Mouse (Mus musculus): ENCODE results near the gene Vmn1r66. TPM values are rescaled to one million over a fixed set of nuclear protein-coding genes. Genes with fewer than 3 reads are reported as not detected.
"Not testable (repeated sequence)": the region's sequence is repeated elsewhere in the genome, so short reads cannot be mapped to it uniquely, and the experiment has no call there.

The Vmn1r66 gene
- total RNA-seq (2015), result not detected in 2 replicates
- not detected in 2 replicates for total RNA-seq (2017)

DNA sequence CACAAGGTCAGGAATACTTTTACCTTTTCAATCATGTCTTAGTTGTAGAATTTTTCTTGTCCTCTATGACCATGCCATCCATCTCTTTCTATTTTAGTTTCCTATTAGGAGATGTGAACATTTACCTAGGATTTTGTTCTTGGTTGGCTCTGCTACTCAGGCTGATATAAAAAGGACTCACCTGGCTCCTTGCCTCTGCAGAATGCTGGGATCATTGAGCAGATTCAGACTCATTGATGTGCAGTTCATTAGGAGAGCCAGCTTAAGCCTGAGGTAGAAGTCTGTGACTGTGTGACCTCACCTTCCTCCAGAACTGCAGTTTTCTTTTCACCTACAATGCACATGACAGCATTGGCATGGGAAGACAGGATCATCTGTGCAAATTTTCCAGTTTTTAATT is at the start of gene Vmn1r66:
TSS of gene Vmn1r66 (minus strand) at position 101 of the 400 bp plus-strand sequence.
- ATAC-seq (ENCODE audit: poor library complexity, severe bottlenecking), result no peak

- ATAC-seq (ENCODE audit: poor library complexity, severe bottlenecking), result not testable (repeated sequence)
Observed at GRCm38 (mm10) chr7:10325462-10325861, 47.7 kb upstream of the Vmn1r66 start.

DNA sequence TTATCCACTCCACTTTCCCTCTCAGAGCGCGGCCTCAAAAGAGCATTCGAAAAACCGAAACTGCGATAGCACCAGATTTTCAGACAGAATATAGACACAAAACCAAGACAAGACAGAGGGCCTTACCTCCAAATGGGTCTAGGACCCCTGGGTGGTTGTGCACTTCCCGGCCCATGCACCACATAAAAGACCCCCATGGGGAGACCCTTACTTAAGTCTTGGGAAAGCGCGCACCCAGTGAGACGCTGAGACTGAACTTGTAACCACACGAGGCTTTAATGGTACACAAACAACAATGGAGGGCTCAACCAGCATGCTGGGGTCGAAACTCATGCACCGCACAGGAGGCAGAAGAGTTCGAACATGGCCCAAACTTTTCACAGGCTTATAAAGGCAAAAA is 25.7 kb downstream of the Vmn1r66 start:
- no peak for ATAC-seq (ENCODE audit: poor library complexity, severe bottlenecking)

DNA sequence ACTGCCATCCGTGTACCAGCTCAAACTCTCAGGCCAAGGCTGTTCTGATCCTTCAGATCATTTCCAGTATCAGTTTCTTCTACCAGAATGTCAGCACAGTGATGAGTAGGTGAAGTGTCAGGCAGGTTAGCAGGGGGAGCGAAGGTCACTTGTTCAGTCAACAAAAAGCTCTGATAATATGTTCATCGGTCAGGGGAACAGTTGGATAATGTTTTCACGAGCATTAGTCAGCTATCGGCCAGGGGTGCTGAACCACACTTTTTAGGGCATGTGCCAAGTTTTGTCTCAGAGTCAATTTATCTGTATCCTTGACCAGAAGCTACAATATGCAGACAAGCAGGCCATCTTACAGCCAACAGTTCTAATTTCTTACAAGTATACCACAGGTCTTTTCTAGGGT is 28.7 kb downstream of the Vmn1r66 start:
- ATAC-seq (ENCODE audit: poor library complexity, severe bottlenecking), result no peak

Other genes starting within 250 kb of the Vmn1r66 start
- not detected in 2 replicates for gene Vmn2r50, start 224.7 kb downstream of the Vmn1r66 start, total RNA-seq (2015)
- gene Vmn2r50, start 224.7 kb downstream of the Vmn1r66 start, total RNA-seq (2017), result not detected in 2 replicates
- not detected in 2 replicates for gene Vmn2r51, start 172.3 kb downstream of the Vmn1r66 start, total RNA-seq (2015)
- not detected in 2 replicates for gene Vmn2r51, start 172.3 kb downstream of the Vmn1r66 start, total RNA-seq (2017)
- gene Vmn2r52, start 101.4 kb downstream of the Vmn1r66 start, total RNA-seq (2015), result not detected in 2 replicates
- gene Vmn2r52, start 101.4 kb downstream of the Vmn1r66 start, total RNA-seq (2017), result not detected in 2 replicates
- not detected in 2 replicates for gene Vmn1r67, start 165.3 kb upstream of the Vmn1r66 start, total RNA-seq (2015)
- not detected in 2 replicates for gene Vmn1r67, start 165.3 kb upstream of the Vmn1r66 start, total RNA-seq (2017)
- gene Zik1, start 217.4 kb upstream of the Vmn1r66 start, total RNA-seq (2015), result 0.82 and 1.5 TPM in 2 replicates
- gene Zik1, start 217.4 kb upstream of the Vmn1r66 start, total RNA-seq (2017), result 0.55 and 0.81 TPM in 2 replicates